Mouse (Mus musculus) lung, embryonic 16.5 days (tissue): Measurements from ENCODE around the gene Ezh1. TPM values are rescaled to one million over a fixed set of nuclear protein-coding genes. Genes with fewer than 3 reads are reported as not detected.

Experiments
- ATAC-seq: fragments of 200-750 bp; cut with Nextera tagmentation; 2 replicates; pipeline ENCODE4 v1.8.0; 2017; ENCODE audit warnings: low read depth, mild to moderate bottlenecking, moderate library complexity
- H3K27ac ChIP-seq: fragments of 300-500 bp; sonication (generic); 2 replicates; pipeline ENCODE4 v1.5.1; 2014; ENCODE audit warnings: mild to moderate bottlenecking, control low read depth, low read length
- H3K27me3 ChIP-seq: fragments of 300-500 bp; sonication (generic); 2 replicates; pipeline ENCODE4 v1.6.1; 2014; ENCODE audit warnings: low read depth, low read length, mixed read lengths; ENCODE audit not compliant: control insufficient read depth, insufficient read depth
- H3K36me3 ChIP-seq: fragments of 300-500 bp; sonication (generic); 2 replicates; pipeline ENCODE4 v1.6.1; 2014; ENCODE audit warnings: low read length; ENCODE audit not compliant: control insufficient read depth, insufficient read depth
- H3K4me1 ChIP-seq: fragments of 300-500 bp; sonication (generic); replicated peaks from 2 replicates; pipeline ENCODE4 v1.6.1; 2014; ENCODE audit warnings: low read length, mixed read lengths; ENCODE audit not compliant: control insufficient read depth, insufficient read depth
- H3K4me2 ChIP-seq: fragments of 300-500 bp; sonication (generic); 2 replicates; pipeline ENCODE4 v1.6.1; 2014; ENCODE audit warnings: low read depth, low read length, control low read depth
- H3K4me3 ChIP-seq: fragments of 300-500 bp; sonication (generic); 2 replicates; pipeline ENCODE4 v1.5.1; 2014; ENCODE audit warnings: mild to moderate bottlenecking, low read length, control low read depth
- H3K9ac ChIP-seq: fragments of 300-500 bp; sonication (generic); 2 replicates; pipeline ENCODE4 v1.6.1; 2014; ENCODE audit warnings: low read length, control low read depth
- H3K9me3 ChIP-seq: fragments of 300-500 bp; sonication (generic); 2 replicates; pipeline ENCODE4 v1.6.1; 2016; ENCODE audit warnings: low read length; ENCODE audit not compliant: control insufficient read depth
- WGBS: fragments of 180-500 bp; shearing (Covaris S2); extraction: QIAGEN DNeasy Blood & Tissue Kit; methylation state at CpG from one replicate; pipeline ENCODE4 v1.1.7; 2014; 5-methylcytosine and 5-hydroxymethylcytosine counted together
- polyA plus RNA-seq: library from polyadenylated mRNA; unstranded; fragments of >200 nt; fragmentation: Nextera tagmentation; extraction: Ambion mirVana; gene quantifications from 2 replicates; pipeline ENCODE4 v1.2.1, GENCODE M21; 2015

Ezh1 gene
- polyA plus RNA-seq, 1 experiment from 2014 or later, result 20.8 TPM

DNA sequence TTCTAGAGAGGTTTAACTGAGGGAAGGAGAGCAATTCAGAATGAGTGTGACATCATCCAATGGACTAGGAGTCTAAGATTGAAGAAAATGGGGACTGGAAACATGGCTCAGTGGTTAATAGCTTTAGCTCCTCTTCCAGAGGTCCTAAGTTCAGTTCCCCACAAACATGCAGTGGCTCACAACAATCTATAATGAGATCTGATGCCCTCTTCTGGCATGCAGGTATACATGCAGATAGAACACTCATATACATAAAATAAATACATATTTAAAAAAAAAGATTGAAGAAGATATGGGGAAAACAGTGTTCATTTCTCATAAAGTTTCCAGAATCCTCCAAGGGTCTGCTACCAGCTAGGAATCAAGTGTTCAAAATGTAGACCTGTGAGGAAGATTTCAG is 9.2 kb upstream of the Ezh1 start:
- Histone ChIP-seq H3K4me2 (no peak overlapping the region), H3K4me3 (no peak overlapping the region), H3K4me1 (peaks cover 22% of the 10 kb centered on the region), H3K27me3 (no peaks in the 10 kb centered on the region), H3K9ac (no peak overlapping the region), H3K9me3 (no peaks in the 10 kb centered on the region), H3K36me3 (no peaks in the 10 kb centered on the region), H3K27ac (no peak overlapping the region)
- ATAC-seq, result no peak

GRCm38 (mm10) chr11:101234124-101234523 is 7.9 kb upstream of the Ezh1 start:
- Histone ChIP-seq H3K4me2 (no peak overlapping the region), H3K36me3 (no peaks in the 10 kb centered on the region), H3K9me3 (no peaks in the 10 kb centered on the region), H3K27me3 (no peaks in the 10 kb centered on the region), H3K4me1 (peaks cover 33% of the 10 kb centered on the region), H3K9ac (no peak overlapping the region), H3K4me3 (no peak overlapping the region), H3K27ac (no peak overlapping the region)
- ATAC-seq, result no peak

GRCm38 (mm10) chr11:101233240-101233639 is 7.0 kb upstream of the Ezh1 start:
- WGBS, result 42% methylated on average over 1 of the region's 1 CpGs
- no peaks in the 10 kb centered on the region for H3K36me3 ChIP-seq
- no peak overlapping the region for H3K27ac ChIP-seq
- no peak overlapping the region for H3K4me3 ChIP-seq
- no peaks in the 10 kb centered on the region for H3K27me3 ChIP-seq
- H3K4me1 ChIP-seq, result peaks cover 34% of the 10 kb centered on the region
- H3K9ac ChIP-seq, result no peak overlapping the region
- ATAC-seq, result no peak
- H3K4me2 ChIP-seq, result no peak overlapping the region
- H3K9me3 ChIP-seq, result no peaks in the 10 kb centered on the region

- no peaks in the 10 kb centered on the region for H3K9me3 ChIP-seq
- 41% methylated on average over 6 of the region's 6 CpGs for WGBS
- H3K36me3 ChIP-seq, result no peaks in the 10 kb centered on the region
- peak; percentile 82 for ATAC-seq
- H3K4me2 ChIP-seq, result peak overlapping the region; percentile 53
- H3K4me3 ChIP-seq, result peak overlapping the region; percentile 29
- no peaks in the 10 kb centered on the region for H3K27me3 ChIP-seq
- H3K4me1 ChIP-seq, result peaks cover 28% of the 10 kb centered on the region
- peak overlapping the region; percentile 62 for H3K9ac ChIP-seq
- H3K27ac ChIP-seq, result peak overlapping the region; percentile 96
These were observed 6.0 kb upstream of the Ezh1 start for GRCm38 (mm10) chr11:101232010-101232839.

- peak overlapping the region; percentile 29 for H3K4me3 ChIP-seq
- peak; percentile 65 for ATAC-seq
- H3K36me3 ChIP-seq, result no peaks in the 10 kb centered on the region
- peak overlapping the region; percentile 62 for H3K9ac ChIP-seq
- H3K27ac ChIP-seq, result peak overlapping the region; percentile 96
- H3K27me3 ChIP-seq, result no peaks in the 10 kb centered on the region
- H3K9me3 ChIP-seq, result no peaks in the 10 kb centered on the region
- H3K4me2 ChIP-seq, result peak overlapping the region; percentile 53
- H3K4me1 ChIP-seq, result peaks cover 28% of the 10 kb centered on the region
- WGBS, result 5% methylated on average over 18 of the region's 18 CpGs
These were observed 5.0 kb upstream of the Ezh1 start for GRCm38 (mm10) chr11:101230991-101231871.

DNA sequence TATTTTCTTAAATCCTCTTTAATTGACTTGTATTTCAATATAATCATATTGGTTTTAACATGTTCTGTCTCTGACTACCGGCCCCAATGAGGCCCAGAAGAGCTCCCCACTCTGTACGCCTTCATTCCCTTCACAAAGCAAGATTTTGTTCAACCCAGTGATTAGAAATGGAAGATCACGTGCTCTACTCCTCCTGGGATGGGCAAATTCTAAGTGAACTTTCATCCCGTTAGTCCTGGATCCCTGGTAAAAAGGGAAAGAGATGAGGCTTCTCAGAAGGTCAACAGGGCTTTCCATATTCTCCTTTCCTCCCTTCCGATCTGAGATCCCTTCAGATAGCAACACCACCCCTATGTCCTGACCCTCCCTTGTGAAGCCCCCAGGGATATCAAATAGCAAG is 4.3 kb upstream of the Ezh1 start:
- no peaks in the 10 kb centered on the region for H3K9me3 ChIP-seq
- peak overlapping the region; percentile 96 for H3K27ac ChIP-seq
- H3K4me3 ChIP-seq, result peak overlapping the region; percentile 6; the same call in 1 of the 2 replicates
- no peak for ATAC-seq
- H3K36me3 ChIP-seq, result no peaks in the 10 kb centered on the region
- 19% methylated on average over 5 of the region's 5 CpGs for WGBS
- peak overlapping the region; percentile 53 for H3K4me2 ChIP-seq
- peaks cover 28% of the 10 kb centered on the region for H3K4me1 ChIP-seq
- H3K9ac ChIP-seq, result peak overlapping the region; percentile 62; the same call in 1 of the 2 replicates
- H3K27me3 ChIP-seq, result no peaks in the 10 kb centered on the region

DNA sequence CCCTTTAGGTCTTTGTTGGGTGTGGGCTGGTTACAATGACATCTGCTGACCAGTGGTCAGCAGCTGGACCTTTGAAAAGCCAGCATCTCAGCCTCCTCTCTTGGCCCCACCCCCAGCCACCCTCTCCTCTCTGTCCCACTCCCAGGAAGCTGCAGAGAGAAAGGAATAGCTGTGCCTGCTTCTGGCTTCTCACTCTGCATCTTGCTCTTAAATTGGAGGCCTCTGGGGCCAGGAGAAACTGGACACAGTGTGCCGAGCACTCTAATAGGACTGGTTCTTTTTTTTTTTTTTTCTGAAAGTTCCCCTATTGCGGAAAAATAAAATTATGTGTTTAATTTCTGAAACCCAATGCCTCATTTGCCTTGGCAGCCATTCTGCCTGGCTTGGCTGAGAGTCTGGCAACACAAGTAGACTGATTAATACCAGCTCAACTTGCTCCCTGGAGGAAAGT is 3.8 kb upstream of the Ezh1 start:
- peak overlapping the region; percentile 53 for H3K4me2 ChIP-seq
- H3K4me3 ChIP-seq, result no peak overlapping the region
- peaks cover 32% of the 10 kb centered on the region for H3K4me1 ChIP-seq
- WGBS, result 26% methylated on average over 2 of the region's 2 CpGs
- peak overlapping the region; percentile 96 for H3K27ac ChIP-seq
- no peaks in the 10 kb centered on the region for H3K9me3 ChIP-seq
- H3K36me3 ChIP-seq, result no peaks in the 10 kb centered on the region
- peak overlapping the region; percentile 21; the same call in 1 of the 2 replicates for H3K9ac ChIP-seq
- no peak for ATAC-seq
- no peaks in the 10 kb centered on the region for H3K27me3 ChIP-seq

- Histone ChIP-seq H3K27ac (peak overlapping the region; percentile 96), H3K27me3 (no peaks in the 10 kb centered on the region), H3K9ac (no peak overlapping the region), H3K36me3 (no peaks in the 10 kb centered on the region), H3K4me2 (peak overlapping the region; percentile 53; the same call in 1 of the 2 replicates), H3K9me3 (no peaks in the 10 kb centered on the region), H3K4me1 (peaks cover 38% of the 10 kb centered on the region), H3K4me3 (no peak overlapping the region)
- WGBS, result 22% methylated on average over 8 of the region's 8 CpGs
- ATAC-seq, result no peak
These were observed 3.2 kb upstream of the Ezh1 start for GRCm38 (mm10) chr11:101229361-101229900.
